Comparison of ENCODE assay signal across 8 mouse cellular contexts in genomic region chr5:135494183-135494910, GRCm38 (mm10). TPM values are rescaled to one million over a fixed set of nuclear protein-coding genes. Genes with fewer than 3 reads are reported as not detected.
DNase-seq lines count a peak whose midpoint lies in the region; ATAC-seq and TF ChIP-seq lines count a peak whose summit lies in the region.

No protein-coding gene starts in this region.

- no peak for TF ChIP-seq POLR2A in spleen, adult 2 months (IDR thresholded peaks at IDR 0.05; ENCODE audit: low read depth, low read length)

- peak; percentile 60; the same call in 1 of the 2 replicates for TF ChIP-seq CTCF in spleen, adult 2 months (IDR thresholded peaks at IDR 0.05; ENCODE audit: extremely low read depth, insufficient read depth, insufficient read length, insufficient replicate concordance)
- peak; percentile 81 for TF ChIP-seq CTCF in heart, postnatal 0 days (IDR thresholded peaks at IDR 0.05; ENCODE audit: low read depth)

- H3K4me2 ChIP-seq in forebrain, embryonic 15.5 days (replicated peaks) = no peak overlapping the region
- H3K4me2 ChIP-seq in forebrain, embryonic 13.5 days = no peak overlapping the region
- no peak overlapping the region for H3K4me2 ChIP-seq in heart, postnatal 0 days (ENCODE audit: low read depth, low read length)

- H3K36me3 ChIP-seq in forebrain, embryonic 15.5 days = no peaks in the 10 kb centered on the region
- no peaks in the 10 kb centered on the region for H3K36me3 ChIP-seq in forebrain, embryonic 13.5 days (ENCODE audit: poor library complexity, severe bottlenecking)
- no peaks in the 10 kb centered on the region for H3K36me3 ChIP-seq in spleen, adult 2 months (ENCODE audit: control insufficient read depth, insufficient read depth, low read length)
- no peaks in the 10 kb centered on the region for H3K36me3 ChIP-seq in heart, postnatal 0 days (replicated peaks; ENCODE audit: control insufficient read depth, insufficient read depth, low read length)

- H3K27me3 ChIP-seq in forebrain, embryonic 15.5 days = no peaks in the 10 kb centered on the region
- no peaks in the 10 kb centered on the region for H3K27me3 ChIP-seq in forebrain, embryonic 13.5 days
- H3K27me3 ChIP-seq in spleen, adult 2 months (ENCODE audit: control insufficient read depth, insufficient read depth, low read length) = no peaks in the 10 kb centered on the region
- no peaks in the 10 kb centered on the region for H3K27me3 ChIP-seq in heart, postnatal 0 days (ENCODE audit: control insufficient read depth, insufficient read depth, low read length)

- no peaks in the 10 kb centered on the region for H3K9me3 ChIP-seq in forebrain, embryonic 15.5 days
- H3K9me3 ChIP-seq in forebrain, embryonic 13.5 days (replicated peaks) = no peaks in the 10 kb centered on the region
- H3K9me3 ChIP-seq in heart, postnatal 0 days (replicated peaks; ENCODE audit: control insufficient read depth, low read length) = no peaks in the 10 kb centered on the region

- TF ChIP-seq EP300 in heart, postnatal 0 days (IDR thresholded peaks at IDR 0.05; ENCODE audit: low read depth) = no peak

- peak in 1 of 2 experiments; percentile 53 for DNase-seq in spleen, adult 2 months (ENCODE audit: low read depth in 1 of 2, low spot score in 2 of 2)
- DNase-seq in spleen, adult 12 weeks (ENCODE audit: low spot score) = no peak
- DNase-seq in heart, postnatal 0 days (ENCODE audit: low spot score) = peak; percentile 46
- DNase-seq in lung, postnatal 10 days = peak; percentile 65
- DNase-seq in right cerebral cortex, postnatal 25 days = no peak

- no peak overlapping the region for H3K9ac ChIP-seq in forebrain, embryonic 15.5 days (replicated peaks)
- no peak overlapping the region for H3K9ac ChIP-seq in forebrain, embryonic 13.5 days
- no peak overlapping the region for H3K9ac ChIP-seq in heart, postnatal 0 days (replicated peaks; ENCODE audit: low read depth, low read length)

- 83% methylated on average over 13 of the region's 13 CpGs for WGBS in forebrain, embryonic 15.5 days
- WGBS in forebrain, embryonic 13.5 days = 86% methylated on average over 13 of the region's 13 CpGs
- 85% methylated on average over 13 of the region's 13 CpGs for WGBS in spleen, adult 2 months
- WGBS in heart, postnatal 0 days = 75% methylated on average over 13 of the region's 13 CpGs

- no peak overlapping the region for H3K27ac ChIP-seq in forebrain, embryonic 15.5 days (replicated peaks)
- no peak overlapping the region for H3K27ac ChIP-seq in forebrain, embryonic 13.5 days
- no peak overlapping the region for H3K27ac ChIP-seq in spleen, adult 2 months (ENCODE audit: insufficient read depth, low read length)
- no peak overlapping the region for H3K27ac ChIP-seq in heart, postnatal 0 days (ENCODE audit: low read depth)

- H3K4me1 ChIP-seq in forebrain, embryonic 15.5 days = peaks cover 9% of the 10 kb centered on the region
- H3K4me1 ChIP-seq in forebrain, embryonic 13.5 days = peaks cover 11% of the 10 kb centered on the region
- H3K4me1 ChIP-seq in spleen, adult 2 months (ENCODE audit: control insufficient read depth, insufficient read depth, insufficient read length) = peaks cover 2% of the 10 kb centered on the region; the same call in 1 of the 2 replicates
- H3K4me1 ChIP-seq in heart, postnatal 0 days (ENCODE audit: control insufficient read depth, insufficient read depth) = peaks cover 6% of the 10 kb centered on the region; the same call in 1 of the 2 replicates

- ATAC-seq in forebrain, embryonic 15.5 days (replicated peaks) = peak; percentile 47; the same call in 1 of the 2 replicates
- ATAC-seq in forebrain, embryonic 13.5 days = no peak
- peak; percentile 69 for ATAC-seq in heart, postnatal 0 days (ENCODE audit: insufficient read depth, low read depth)
- no peak for ATAC-seq in megakaryocyte-erythroid progenitor cell, adult 5-6 weeks (replicated peaks; ENCODE audit: low FRiP score, low TSS enrichment, poor library complexity, severe bottlenecking)

- no peak overlapping the region for H3K4me3 ChIP-seq in forebrain, embryonic 15.5 days
- H3K4me3 ChIP-seq in forebrain, embryonic 13.5 days = no peak overlapping the region
- H3K4me3 ChIP-seq in spleen, adult 2 months (ENCODE audit: extremely low read depth, insufficient read depth, insufficient read length) = no peak overlapping the region
- no peak overlapping the region for H3K4me3 ChIP-seq in heart, postnatal 0 days (ENCODE audit: low read depth, low read length)

RNA-seq across cellular contexts. Expression of gene Hip1, which starts 50.6 kb away (rescaled TPM):
- polyA plus RNA-seq in forebrain, embryonic 15.5 days (2015; fragmentation: Nextera tagmentation; extraction: Ambion mirVana) = 29.2 and 31.7 TPM in 2 replicates
- 32.3 and 38.1 TPM in 2 replicates for polyA plus RNA-seq in forebrain, embryonic 13.5 days (2015; fragmentation: Nextera tagmentation; extraction: Ambion mirVana)
- polyA plus RNA-seq in spleen, adult 2 months (2012; rRNA removed) = 18.3 and 21.8 TPM in 2 replicates
- 41.0 and 47.2 TPM in 2 replicates for total RNA-seq in heart, postnatal 0 days (2014; rRNA removed; ENCODE audit: low replicate concordance)
- polyA plus RNA-seq in heart, postnatal 0 days (2015; fragmentation: Nextera tagmentation; extraction: Ambion mirVana) = 9.8 and 10.1 TPM in 2 replicates
- total RNA-seq in megakaryocyte-erythroid progenitor cell, adult 5-6 weeks (2014; fragmentation: Nextera tagmentation) = 0.79 and 1.2 TPM in 2 replicates
- total RNA-seq in megakaryocyte-erythroid progenitor cell, adult 5-6 weeks (2017) = 0.19 and 0.23 TPM in 2 replicates

Comparison
In these comparisons a context has a peak if more than half of its experiments do, and no peak if none do; other contexts are left out.
1. ATAC-seq: peak in forebrain, embryonic 15.5 days (single experiment) and heart, postnatal 0 days (single experiment); none in forebrain, embryonic 13.5 days (single experiment) and megakaryocyte-erythroid progenitor cell, adult 5-6 weeks (single experiment).
2. DNase-seq: peak in heart, postnatal 0 days (single experiment) and lung, postnatal 10 days (single experiment); none in spleen, adult 12 weeks (single experiment) and right cerebral cortex, postnatal 25 days (single experiment).